Mouse (Mus musculus): ENCODE results near the gene Dgkq.

DNA sequence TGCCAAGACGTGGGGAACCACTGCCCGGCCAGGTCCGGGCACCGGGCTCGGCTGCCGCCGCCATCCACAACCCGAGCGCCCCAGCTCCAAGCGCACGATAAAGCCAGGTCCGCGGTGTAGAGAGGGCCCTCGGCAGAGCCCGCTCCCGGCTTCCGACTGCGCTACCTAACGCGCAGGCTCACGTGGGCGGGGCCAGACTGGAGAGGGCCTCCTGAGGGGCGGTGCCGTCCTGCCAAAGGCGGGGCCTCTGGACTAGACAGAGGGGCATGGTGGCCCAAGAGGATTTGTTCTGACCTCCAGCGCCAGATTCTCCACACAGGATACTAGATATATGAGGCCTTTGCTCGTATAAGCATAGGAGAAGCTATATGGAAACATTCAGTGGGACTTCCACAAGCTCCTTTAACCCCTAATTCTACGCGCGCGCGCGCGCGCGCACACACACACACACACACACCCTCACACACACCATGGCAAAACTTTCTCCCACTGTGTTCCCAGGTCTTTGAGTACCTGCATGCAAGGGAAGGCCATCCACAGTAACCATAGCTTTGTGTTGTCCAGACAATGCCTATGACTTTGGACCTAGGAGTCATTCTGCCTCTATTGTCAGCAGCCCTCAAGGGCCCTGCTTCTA is 8.7 kb downstream of the Dgkq start:
- TF ChIP-seq POLR2A (IDR thresholded peaks at IDR 0.05; ENCODE audit: control insufficient read depth, extremely low read depth, insufficient read depth, low read length, poor library complexity) = peak; percentile 51; the same call in 1 of the 2 replicates
- no peak for TF ChIP-seq CTCF (IDR thresholded peaks at IDR 0.05; ENCODE audit: borderline replicate concordance, control insufficient read depth, extremely low read depth, insufficient read depth, low read length, poor library complexity)

All from thymus, adult 2 months (tissue).